Comparison of ENCODE assay signal across 16 mouse cellular contexts in genomic region chr7:79133391-79133790, GRCm38 (mm10). TPM values are rescaled to one million over a fixed set of nuclear protein-coding genes. Genes with fewer than 3 reads are reported as not detected.
A peak's percentile ranks its signal among the peaks of the same experiment; 100 is the strongest.
DNase-seq lines count a peak whose midpoint lies in the region; ATAC-seq and TF ChIP-seq lines count a peak whose summit lies in the region.
"Had no signal": no experiment of that assay in that cellular context is flagged by ENCODE, and none has a peak within 500 bp of the region (broad histone marks: within the 10 kb centered on the region; RNA-seq: fewer than 3 reads in every experiment).

No protein-coding gene starts in this region.

- no peak overlapping the region for H3K9ac ChIP-seq in forebrain, postnatal 0 days
- no peak overlapping the region for H3K9ac ChIP-seq in forebrain, embryonic 12.5 days
- H3K9ac ChIP-seq in lung, postnatal 0 days (replicated peaks; ENCODE audit: low read depth), result no peak overlapping the region
- no peak overlapping the region for H3K9ac ChIP-seq in liver, embryonic 14.5 days (replicated peaks)
- H3K9ac ChIP-seq: limb, embryonic 15.5 days; stomach, embryonic 15.5 days had no signal

- peak; percentile 41; the same call in 1 of the 2 replicates for TF ChIP-seq CTCF in forebrain, postnatal 0 days (IDR thresholded peaks at IDR 0.05; ENCODE audit: low read depth)
- peak; percentile 44 for TF ChIP-seq CTCF in lung, postnatal 0 days (IDR thresholded peaks at IDR 0.05)
- TF ChIP-seq CTCF in liver, embryonic 14.5 days (IDR thresholded peaks at IDR 0.05; ENCODE audit: low read depth), result 0 out of 2 replicates have a peak, but pooled peaks have one; percentile 19

- H3K36me3 ChIP-seq in forebrain, postnatal 0 days (ENCODE audit: insufficient read depth), result no peaks in the 10 kb centered on the region
- peaks cover 9% of the 10 kb centered on the region for H3K36me3 ChIP-seq in forebrain, embryonic 12.5 days (replicated peaks)
- H3K36me3 ChIP-seq in lung, postnatal 0 days (ENCODE audit: insufficient read depth, low read length), result peaks cover 8% of the 10 kb centered on the region; the same call in 1 of the 2 replicates
- H3K36me3 ChIP-seq in liver, embryonic 14.5 days (replicated peaks; ENCODE audit: control insufficient read depth, insufficient read depth, low read depth), result no peaks in the 10 kb centered on the region

- no peak overlapping the region for H3K27ac ChIP-seq in forebrain, postnatal 0 days (ENCODE audit: low read depth, low read length)
- H3K27ac ChIP-seq in forebrain, embryonic 12.5 days, result no peak overlapping the region
- no peak overlapping the region for H3K27ac ChIP-seq in lung, postnatal 0 days (ENCODE audit: low read length)
- no peak overlapping the region for H3K27ac ChIP-seq in liver, embryonic 14.5 days
- H3K27ac ChIP-seq: limb, embryonic 15.5 days; stomach, embryonic 15.5 days had no signal

- ATAC-seq in forebrain, postnatal 0 days, result no peak
- no peak for ATAC-seq in forebrain, embryonic 12.5 days (ENCODE audit: low FRiP score)
- ATAC-seq in lung, postnatal 0 days, result peak; percentile 46; the same call in 1 of the 2 replicates
- no peak for ATAC-seq in liver, embryonic 14.5 days (ENCODE audit: insufficient read depth)

- DNase-seq in forebrain, postnatal 0 days, result no peak
- no peak for DNase-seq in lung, postnatal 0 days (ENCODE audit: low spot score)
- no peak for DNase-seq in lung, postnatal 14 days
- peak; percentile 14 for DNase-seq in adipocyte (ENCODE audit: low spot score)
- no peak for DNase-seq in liver, embryonic 14.5 days (ENCODE audit: low read depth in 3 of 3, low spot score in 3 of 3)
- DNase-seq in testis, postnatal 14 days (ENCODE audit: low spot score), result no peak
- DNase-seq in thymus, postnatal 4 days, result no peak
- DNase-seq: cerebellum, adult 9-11 months; kidney, postnatal 36 days; right cerebral cortex, postnatal 14 days had no signal

- H3K4me1 ChIP-seq in forebrain, postnatal 0 days (ENCODE audit: insufficient read depth), result no peaks in the 10 kb centered on the region
- peaks cover 17% of the 10 kb centered on the region for H3K4me1 ChIP-seq in forebrain, embryonic 12.5 days
- H3K4me1 ChIP-seq in lung, postnatal 0 days (ENCODE audit: insufficient read depth, low read depth, low read length), result peaks cover 5% of the 10 kb centered on the region; the same call in 1 of the 2 replicates
- H3K4me1 ChIP-seq in liver, embryonic 14.5 days (replicated peaks; ENCODE audit: control insufficient read depth in 2 of 2, insufficient read depth in 2 of 2, low read length in 1 of 2), result no peaks in the 10 kb centered on the region

- no peak for TF ChIP-seq EP300 in lung, postnatal 0 days (IDR thresholded peaks at IDR 0.05)
- no peak for TF ChIP-seq EP300 in liver, embryonic 14.5 days (IDR thresholded peaks at IDR 0.05; ENCODE audit: low read depth)

- 43% methylated on average over 6 of the region's 6 CpGs for WGBS in forebrain, postnatal 0 days
- 35% methylated on average over 6 of the region's 6 CpGs for WGBS in forebrain, embryonic 12.5 days
- WGBS in lung, postnatal 0 days, result 21% methylated on average over 6 of the region's 6 CpGs
- WGBS in liver, embryonic 14.5 days (ENCODE audit: insufficient replicate concordance), result 41% methylated on average over 6 of the region's 6 CpGs

- no peaks in the 10 kb centered on the region for H3K9me3 ChIP-seq in forebrain, postnatal 0 days (ENCODE audit: low read length)
- H3K9me3 ChIP-seq in forebrain, embryonic 12.5 days, result no peaks in the 10 kb centered on the region
- H3K9me3 ChIP-seq in lung, postnatal 0 days (ENCODE audit: low read length), result no peaks in the 10 kb centered on the region
- H3K9me3 ChIP-seq in liver, embryonic 14.5 days (ENCODE audit: control insufficient read depth, low read length), result no peaks in the 10 kb centered on the region
- H3K9me3 ChIP-seq: limb, embryonic 15.5 days; stomach, embryonic 15.5 days had no signal

- no peak overlapping the region for H3K4me3 ChIP-seq in forebrain, postnatal 0 days (ENCODE audit: low read depth, low read length)
- H3K4me3 ChIP-seq in forebrain, embryonic 12.5 days (replicated peaks), result no peak overlapping the region
- H3K4me3 ChIP-seq in lung, postnatal 0 days (ENCODE audit: low read depth, low read length), result no peak overlapping the region
- H3K4me3 ChIP-seq in liver, embryonic 14.5 days (ENCODE audit: insufficient read depth in 1 of 2, low read depth in 2 of 2, low read length in 2 of 2), result no peak overlapping the region
- H3K4me3 ChIP-seq: erythroblast, embryonic 14.5 days; limb, embryonic 15.5 days; megakaryocyte, embryonic 14.5 days; stomach, embryonic 15.5 days had no signal

- H3K4me2 ChIP-seq in forebrain, postnatal 0 days (ENCODE audit: low read depth), result no peak overlapping the region
- H3K4me2 ChIP-seq in forebrain, embryonic 12.5 days, result no peak overlapping the region
- H3K4me2 ChIP-seq in lung, postnatal 0 days (replicated peaks; ENCODE audit: low read depth, low read length), result no peak overlapping the region
- H3K4me2 ChIP-seq in liver, embryonic 14.5 days (ENCODE audit: low read depth), result no peak overlapping the region
- H3K4me2 ChIP-seq: heart, embryonic 11.5 days; limb, embryonic 15.5 days; stomach, embryonic 15.5 days had no signal

- H3K27me3 ChIP-seq in forebrain, postnatal 0 days (ENCODE audit: insufficient read depth, low read length), result no peaks in the 10 kb centered on the region; the same call in 1 of the 2 replicates
- peaks cover 25% of the 10 kb centered on the region for H3K27me3 ChIP-seq in forebrain, embryonic 12.5 days
- no peaks in the 10 kb centered on the region for H3K27me3 ChIP-seq in lung, postnatal 0 days (replicated peaks; ENCODE audit: insufficient read depth, low read length)
- no peaks in the 10 kb centered on the region for H3K27me3 ChIP-seq in liver, embryonic 14.5 days (ENCODE audit: control insufficient read depth, insufficient read depth, low read length)

RNA-seq across cellular contexts. Expression of gene Hapln3, which starts 2.6 kb away (rescaled TPM):
- total RNA-seq in forebrain, postnatal 0 days (2014; rRNA removed), result 1.9 and 2.7 TPM in 2 replicates
- polyA plus RNA-seq in forebrain, postnatal 0 days (2015; fragmentation: Nextera tagmentation; extraction: Ambion mirVana), result 2.7 and 3.5 TPM in 2 replicates
- polyA plus RNA-seq in forebrain, embryonic 12.5 days (2016; fragmentation: Nextera tagmentation; extraction: Ambion mirVana), result 1.5 and 1.8 TPM in 2 replicates
- polyA plus RNA-seq in lung, postnatal 0 days (2015; fragmentation: Nextera tagmentation; extraction: Ambion mirVana), result 0.17 TPM in 1 of 2 replicates, not detected in the other
- polyA plus RNA-seq in liver, embryonic 14.5 days (2012; rRNA removed), result 0.11 and 0.17 TPM in 2 replicates
- polyA plus RNA-seq in liver, embryonic 14.5 days (2014; fragmentation: Nextera tagmentation; extraction: Ambion mirVana), result 0.11 and 0.29 TPM in 2 replicates
- polyA plus RNA-seq: erythroblast, embryonic 14.5 days had no signal

RNA-seq across cellular contexts. Expression of gene Mfge8, which starts 15.5 kb away (rescaled TPM):
- 155 and 184 TPM in 2 replicates for total RNA-seq in forebrain, postnatal 0 days (2014; rRNA removed)
- 221 and 275 TPM in 2 replicates for polyA plus RNA-seq in forebrain, postnatal 0 days (2015; fragmentation: Nextera tagmentation; extraction: Ambion mirVana)
- 54.4 and 59.7 TPM in 2 replicates for polyA plus RNA-seq in forebrain, embryonic 12.5 days (2016; fragmentation: Nextera tagmentation; extraction: Ambion mirVana)
- 312 and 318 TPM in 2 replicates for polyA plus RNA-seq in lung, postnatal 0 days (2015; fragmentation: Nextera tagmentation; extraction: Ambion mirVana)
- polyA plus RNA-seq in liver, embryonic 14.5 days (2012; rRNA removed), result 44.5 and 46.0 TPM in 2 replicates
- polyA plus RNA-seq in liver, embryonic 14.5 days (2014; fragmentation: Nextera tagmentation; extraction: Ambion mirVana), result 55.3 and 64.5 TPM in 2 replicates
